Mouse (Mus musculus): ENCODE data around the gene Pah. TPM values are rescaled to one million over a fixed set of nuclear protein-coding genes. Genes with fewer than 3 reads are reported as not detected.

The Pah gene
- polyA plus RNA-seq, 1 experiment from 2014 or later = 40.9 TPM

DNA sequence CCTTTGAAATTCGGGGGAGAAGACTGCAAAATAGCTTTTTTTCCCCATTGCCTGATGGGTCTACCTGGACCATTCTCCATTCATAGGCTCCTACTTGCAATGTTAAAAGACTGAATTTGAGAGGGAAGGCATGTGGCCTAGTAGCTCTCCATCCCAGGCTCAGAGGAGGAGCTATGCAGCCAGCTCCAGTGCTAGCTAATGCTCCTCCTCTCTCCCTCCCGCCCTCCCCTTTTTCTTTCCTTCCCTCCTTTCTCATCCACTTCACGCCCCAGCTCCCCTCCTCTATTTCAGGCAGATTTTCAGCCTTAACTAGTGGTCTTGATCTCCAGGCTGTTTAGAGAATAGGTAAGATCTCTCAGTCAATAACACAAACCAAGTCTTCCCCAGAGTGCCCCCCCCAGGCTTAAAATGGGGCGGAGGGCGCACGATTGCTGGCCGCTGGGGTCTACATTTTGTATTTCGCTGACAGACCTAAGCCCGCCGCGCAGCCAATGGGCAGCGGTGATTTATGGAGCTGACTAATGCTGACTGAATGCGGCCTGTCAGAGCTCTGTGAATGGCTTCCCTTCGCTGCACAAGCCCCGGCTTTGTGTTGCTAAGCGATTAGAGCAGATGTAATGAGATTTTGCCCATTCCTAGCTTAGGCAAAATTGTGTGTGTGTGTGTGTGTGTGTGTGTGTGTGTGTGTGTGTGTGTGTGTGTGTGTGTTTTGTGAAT lies 33.0 kb upstream of the Pah start:
- H3K4me3 ChIP-seq (replicated peaks; ENCODE audit: low read depth, low read length) = no peak overlapping the region
- no peak for TF ChIP-seq CTCF (IDR thresholded peaks at IDR 0.05; ENCODE audit: low read depth)
- H3K27ac ChIP-seq = no peak overlapping the region
- no peaks in the 10 kb centered on the region for H3K36me3 ChIP-seq (ENCODE audit: insufficient read depth, low read length)
- DNase-seq (ENCODE audit: low spot score) (peak; percentile 58), ATAC-seq (replicated peaks; ENCODE audit: low FRiP score, low read depth) (peak; percentile 58; the same call in 1 of the 2 replicates)
- under 1% methylated on average over 16 of the region's 16 CpGs for WGBS
- H3K4me2 ChIP-seq (ENCODE audit: low read length) = peak overlapping the region; percentile 34; the same call in 1 of the 2 replicates
- no peaks in the 10 kb centered on the region for H3K9me3 ChIP-seq (replicated peaks; ENCODE audit: low read length)
- no peak overlapping the region for H3K9ac ChIP-seq (ENCODE audit: low read depth, low read length)
- H3K4me1 ChIP-seq (replicated peaks; ENCODE audit: insufficient read depth, low read length) = 0 out of 2 replicates have a peak, but pooled peaks cover 3% of the 10 kb centered on the region
- peaks cover 89% of the 10 kb centered on the region for H3K27me3 ChIP-seq (ENCODE audit: insufficient read depth, low read length)

DNA sequence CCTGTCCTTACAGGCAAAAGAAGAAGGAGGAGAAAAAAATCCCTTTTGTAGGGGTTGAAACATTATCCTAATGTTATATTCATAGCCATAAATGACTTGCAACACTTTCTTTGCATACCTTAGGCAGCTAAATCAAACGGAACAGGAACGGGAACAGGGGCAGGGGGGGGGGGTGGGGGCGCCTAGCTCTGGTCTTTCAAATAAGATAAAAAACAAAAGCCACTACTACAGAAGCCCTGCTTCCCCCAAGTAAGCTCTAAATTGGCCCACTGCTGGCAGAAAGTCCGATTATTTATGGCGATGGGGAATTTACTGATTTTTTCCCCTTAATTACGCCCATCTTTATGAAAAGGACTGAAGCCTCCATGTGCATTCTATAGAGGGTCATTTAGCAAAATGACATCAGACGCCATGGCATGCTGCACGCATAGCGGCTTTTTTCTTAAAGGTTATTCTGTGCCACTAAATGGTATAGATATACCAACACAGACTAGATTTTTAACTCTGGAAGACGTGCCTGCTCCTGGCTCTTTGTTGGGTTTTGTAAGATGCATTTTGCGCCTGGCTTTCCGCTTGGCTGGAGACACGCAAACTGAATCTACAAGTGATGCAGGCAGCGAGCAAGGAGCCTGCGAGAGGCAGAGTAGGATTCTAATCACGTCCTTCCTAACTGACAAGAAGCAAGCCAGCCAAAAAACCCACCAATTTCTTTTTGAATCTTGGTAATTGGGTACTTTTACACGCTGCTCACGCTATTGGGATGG lies 32.2 kb upstream of the Pah start:
- WGBS = 3% methylated on average over 18 of the region's 18 CpGs
- Histone ChIP-seq H3K27ac (no peak overlapping the region), H3K4me1 (replicated peaks; ENCODE audit: insufficient read depth, low read length) (peaks cover 3% of the 10 kb centered on the region; the same call in 1 of the 2 replicates)

DNA sequence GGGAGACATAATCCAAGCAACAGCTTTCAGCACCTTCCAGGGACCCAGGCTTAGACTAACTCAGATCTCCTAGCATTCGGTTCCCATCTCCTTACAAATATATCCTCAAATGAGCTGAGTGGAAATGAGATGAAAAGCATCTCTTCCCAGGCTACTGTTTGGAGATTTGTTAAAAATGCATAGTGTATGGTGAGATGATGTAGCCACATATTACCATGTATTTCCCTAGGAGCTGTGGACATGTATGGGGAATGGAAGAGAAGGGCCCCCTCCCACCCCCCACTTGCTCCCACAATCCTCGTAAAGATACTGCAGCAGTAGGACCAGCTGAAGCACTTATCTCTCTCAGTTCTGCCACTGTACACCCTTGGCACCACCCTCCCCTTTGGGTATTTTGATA lies 31.3 kb upstream of the Pah start:
- Histone ChIP-seq H3K4me3 (replicated peaks; ENCODE audit: low read depth, low read length) (no peak overlapping the region), H3K9ac (ENCODE audit: low read depth, low read length) (no peak overlapping the region), H3K27me3 (ENCODE audit: insufficient read depth, low read length) (peaks cover 97% of the 10 kb centered on the region), H3K4me2 (ENCODE audit: low read length) (no peak overlapping the region), H3K9me3 (replicated peaks; ENCODE audit: low read length) (no peaks in the 10 kb centered on the region), H3K4me1 (replicated peaks; ENCODE audit: insufficient read depth, low read length) (peaks cover 8% of the 10 kb centered on the region; the same call in 1 of the 2 replicates), H3K36me3 (ENCODE audit: insufficient read depth, low read length) (no peaks in the 10 kb centered on the region), H3K27ac (no peak overlapping the region)
- DNase-seq (ENCODE audit: low spot score) (no peak), ATAC-seq (replicated peaks; ENCODE audit: low FRiP score, low read depth) (no peak)
- no peak for TF ChIP-seq CTCF (IDR thresholded peaks at IDR 0.05; ENCODE audit: low read depth)
- WGBS = 9% methylated on average over 2 of the region's 2 CpGs

More for the DNA sequence above, 32.2 kb upstream of the Pah start:
- no peak for ATAC-seq (replicated peaks; ENCODE audit: low FRiP score, low read depth)
- no peak for DNase-seq (ENCODE audit: low spot score)
- Histone ChIP-seq H3K27me3 (ENCODE audit: insufficient read depth, low read length) (peaks cover 94% of the 10 kb centered on the region), H3K36me3 (ENCODE audit: insufficient read depth, low read length) (no peaks in the 10 kb centered on the region), H3K9ac (ENCODE audit: low read depth, low read length) (no peak overlapping the region), H3K4me3 (replicated peaks; ENCODE audit: low read depth, low read length) (no peak overlapping the region), H3K9me3 (replicated peaks; ENCODE audit: low read length) (no peaks in the 10 kb centered on the region), H3K4me2 (ENCODE audit: low read length) (no peak overlapping the region)
- no peak for TF ChIP-seq CTCF (IDR thresholded peaks at IDR 0.05; ENCODE audit: low read depth)

DNA sequence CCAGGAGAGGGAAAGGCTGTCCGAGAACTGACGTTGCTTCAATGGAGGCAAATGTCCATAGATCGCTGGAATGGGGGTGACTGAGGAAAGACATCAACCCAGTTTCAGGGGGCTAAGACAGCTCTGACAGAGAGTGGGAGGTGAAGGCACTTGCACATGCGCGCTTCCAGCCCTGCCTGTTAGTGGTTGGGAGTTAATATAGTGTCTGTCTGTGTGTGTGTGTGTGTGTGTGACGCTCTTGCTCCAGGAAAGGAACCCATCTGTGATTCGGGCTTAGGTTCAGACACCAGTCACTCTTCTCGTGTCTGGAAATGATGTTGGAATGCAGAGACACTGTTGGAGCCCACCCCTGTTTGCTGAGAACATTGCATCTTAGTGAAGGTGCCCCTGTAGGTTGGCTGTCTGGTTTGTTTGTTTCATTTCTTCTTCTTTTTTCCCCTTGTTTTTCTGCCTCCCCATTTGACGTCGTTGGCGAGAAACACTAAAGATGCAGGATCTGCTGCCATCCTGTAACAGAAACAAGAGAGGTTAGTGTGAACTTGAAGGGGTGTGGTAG lies 30.0 kb upstream of the Pah start:
- Histone ChIP-seq H3K4me3 (replicated peaks; ENCODE audit: low read depth, low read length) (no peak overlapping the region), H3K27me3 (ENCODE audit: insufficient read depth, low read length) (peaks cover 87% of the 10 kb centered on the region), H3K27ac (no peak overlapping the region), H3K9ac (ENCODE audit: low read depth, low read length) (no peak overlapping the region), H3K4me1 (replicated peaks; ENCODE audit: insufficient read depth, low read length) (peaks cover 8% of the 10 kb centered on the region; the same call in 1 of the 2 replicates), H3K36me3 (ENCODE audit: insufficient read depth, low read length) (no peaks in the 10 kb centered on the region), H3K9me3 (replicated peaks; ENCODE audit: low read length) (no peaks in the 10 kb centered on the region), H3K4me2 (ENCODE audit: low read length) (no peak overlapping the region)
- DNase-seq (ENCODE audit: low spot score) = no peak
- ATAC-seq (replicated peaks; ENCODE audit: low FRiP score, low read depth) = no peak
- TF ChIP-seq CTCF (IDR thresholded peaks at IDR 0.05; ENCODE audit: low read depth) = no peak
- 6% methylated on average over 11 of the region's 11 CpGs for WGBS

DNA sequence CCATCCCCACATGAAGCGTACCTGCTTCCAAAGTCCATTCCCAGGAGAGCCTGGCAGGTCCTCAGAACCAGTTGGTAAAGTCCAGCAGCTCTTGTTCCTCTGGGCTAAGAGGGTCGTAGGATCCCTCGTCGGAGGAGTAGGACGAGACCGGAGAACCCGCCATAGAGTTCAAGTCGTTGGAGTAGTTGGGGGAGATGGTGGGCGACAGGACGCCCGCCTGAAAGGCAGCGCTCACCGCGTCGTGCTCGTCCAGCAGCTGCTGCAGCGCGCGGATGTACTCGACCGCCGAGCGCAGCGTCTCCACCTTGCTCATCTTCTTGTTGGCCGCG lies 29.3 kb upstream of the Pah start:
- H3K4me2 ChIP-seq (ENCODE audit: low read length) = peak overlapping the region; percentile 96
- H3K4me3 ChIP-seq (replicated peaks; ENCODE audit: low read depth, low read length) = peak overlapping the region; percentile 51
- DNase-seq (ENCODE audit: low spot score) = no peak
- no peak for TF ChIP-seq CTCF (IDR thresholded peaks at IDR 0.05; ENCODE audit: low read depth)
- no peak for ATAC-seq (replicated peaks; ENCODE audit: low FRiP score, low read depth)
- no peak overlapping the region for H3K27ac ChIP-seq
- H3K27me3 ChIP-seq (ENCODE audit: insufficient read depth, low read length) = peaks cover 87% of the 10 kb centered on the region
- 1% methylated on average over 26 of the region's 26 CpGs for whole genome bisulfite sequencing
- no peaks in the 10 kb centered on the region for H3K9me3 ChIP-seq (replicated peaks; ENCODE audit: low read length)
- 0 out of 2 replicates have a peak overlapping the region, but pooled peaks have one; percentile 43 for H3K9ac ChIP-seq (ENCODE audit: low read depth, low read length)
- H3K4me1 ChIP-seq (replicated peaks; ENCODE audit: insufficient read depth, low read length) = peaks cover 8% of the 10 kb centered on the region; the same call in 1 of the 2 replicates
- no peaks in the 10 kb centered on the region for H3K36me3 ChIP-seq (ENCODE audit: insufficient read depth, low read length)

Measured in kidney, postnatal 0 days (tissue).